Mouse (Mus musculus): ENCODE measurements around the gene Nrxn1.
"Not testable (repeated sequence)": the region's sequence is repeated elsewhere in the genome, so short reads cannot be mapped to it uniquely, and the experiment has no call there.

The Nrxn1 gene

GRCm38 (mm10) chr17:90556376-90556775 lies 536.5 kb downstream of the Nrxn1 start:
- DNase-seq: no peak

GRCm38 (mm10) chr17:90550415-90550814 lies 542.5 kb downstream of the Nrxn1 start:
- DNase-seq: no peak

GRCm38 (mm10) chr17:90546806-90547205 lies 546.1 kb downstream of the Nrxn1 start:
- DNase-seq: no peak

GRCm38 (mm10) chr17:90544639-90545259 lies 548.1 kb downstream of the Nrxn1 start:
- no peak for DNase-seq

- DNase-seq: no peak
These were observed 548.8 kb downstream of the Nrxn1 start for GRCm38 (mm10) chr17:90543986-90544638.

GRCm38 (mm10) chr17:90531443-90531842 lies 561.4 kb downstream of the Nrxn1 start:
- DNase-seq: no peak

- no peak for DNase-seq
These were observed 586.8 kb downstream of the Nrxn1 start for GRCm38 (mm10) chr17:90506026-90506425.

- DNase-seq: not testable (repeated sequence)
These were observed 588.9 kb downstream of the Nrxn1 start for GRCm38 (mm10) chr17:90503999-90504398.

GRCm38 (mm10) chr17:90501023-90501675 lies 591.7 kb downstream of the Nrxn1 start:
- peak in 1 of 2 experiments; percentile 73 for DNase-seq

GRCm38 (mm10) chr17:90479531-90480250 lies 613.2 kb downstream of the Nrxn1 start:
- DNase-seq: no peak

GRCm38 (mm10) chr17:90456748-90457147 lies 636.1 kb downstream of the Nrxn1 start:
- DNase-seq: no peak

- no peak for DNase-seq
These were observed 637.0 kb downstream of the Nrxn1 start for GRCm38 (mm10) chr17:90455904-90456303.

- DNase-seq: no peak
These were observed 637.5 kb downstream of the Nrxn1 start for GRCm38 (mm10) chr17:90455409-90455775.

- DNase-seq: no peak
These were observed 638.0 kb downstream of the Nrxn1 start for GRCm38 (mm10) chr17:90454738-90455408.

- peak in 1 of 2 experiments; percentile 28 for DNase-seq
These were observed 638.5 kb downstream of the Nrxn1 start for GRCm38 (mm10) chr17:90454356-90454737.

- no peak for DNase-seq
These were observed 639.6 kb downstream of the Nrxn1 start for GRCm38 (mm10) chr17:90453280-90453679.

- DNase-seq: no peak
These were observed 640.1 kb downstream of the Nrxn1 start for GRCm38 (mm10) chr17:90452770-90453169.

GRCm38 (mm10) chr17:90451384-90451783 lies 641.5 kb downstream of the Nrxn1 start:
- no peak for DNase-seq

- DNase-seq: no peak
These were observed 649.8 kb downstream of the Nrxn1 start for GRCm38 (mm10) chr17:90443067-90443466.

- no peak for DNase-seq
These were observed 657.0 kb downstream of the Nrxn1 start for GRCm38 (mm10) chr17:90435836-90436235.

- DNase-seq: no peak
These were observed 657.5 kb downstream of the Nrxn1 start for GRCm38 (mm10) chr17:90435371-90435770.

GRCm38 (mm10) chr17:90430211-90430610 lies 662.7 kb downstream of the Nrxn1 start:
- no peak for DNase-seq

- no peak for DNase-seq
These were observed 666.9 kb downstream of the Nrxn1 start for GRCm38 (mm10) chr17:90425974-90426373.
